Mouse (Mus musculus) small intestine, adult 2 months (tissue): ENCODE data around the gene Il10ra.

Experiments
- CTCF ChIP-seq: fragments of 200-500 bp; IDR thresholded peaks from 2 replicates; pipeline ENCODE4 v1.5.1; 2012; ENCODE audit warnings: low read depth, mild to moderate bottlenecking, control low read depth, inconsistent platforms, low read length, moderate library complexity, mixed read lengths; ENCODE audit not compliant: insufficient replicate concordance, insufficient read length; ENCODE audit errors: extremely low read depth
- POLR2A ChIP-seq: fragments of 200-500 bp; IDR thresholded peaks from 2 replicates; pipeline ENCODE4 v1.6.1; 2012; ENCODE audit warnings: low read depth, mild to moderate bottlenecking, control low read depth, inconsistent platforms, low read length, moderate library complexity

GRCm38 (mm10) chr9:45251990-45252389, 17.0 kb downstream of the Il10ra start:
- TF ChIP-seq POLR2A, result no peak
- no peak for TF ChIP-seq CTCF
